Mouse (Mus musculus) lung, embryonic 16.5 days (tissue): ENCODE data around the gene Spopl. TPM values are rescaled to one million over a fixed set of nuclear protein-coding genes. Genes with fewer than 3 reads are reported as not detected.
"Not testable (repeated sequence)": the region's sequence is repeated elsewhere in the genome, so short reads cannot be mapped to it uniquely, and the experiment has no call there.

Experiments
- ATAC-seq: fragments of 200-750 bp; cut with Nextera tagmentation; 2 replicates; pipeline ENCODE4 v1.8.0; 2017; ENCODE audit warnings: low read depth, mild to moderate bottlenecking, moderate library complexity
- H3K27ac ChIP-seq: fragments of 300-500 bp; sonication (generic); 2 replicates; pipeline ENCODE4 v1.5.1; 2014; ENCODE audit warnings: mild to moderate bottlenecking, control low read depth, low read length
- H3K27me3 ChIP-seq: fragments of 300-500 bp; sonication (generic); 2 replicates; pipeline ENCODE4 v1.6.1; 2014; ENCODE audit warnings: low read depth, low read length, mixed read lengths; ENCODE audit not compliant: control insufficient read depth, insufficient read depth
- H3K36me3 ChIP-seq: fragments of 300-500 bp; sonication (generic); 2 replicates; pipeline ENCODE4 v1.6.1; 2014; ENCODE audit warnings: low read length; ENCODE audit not compliant: control insufficient read depth, insufficient read depth
- H3K4me1 ChIP-seq: fragments of 300-500 bp; sonication (generic); replicated peaks from 2 replicates; pipeline ENCODE4 v1.6.1; 2014; ENCODE audit warnings: low read length, mixed read lengths; ENCODE audit not compliant: control insufficient read depth, insufficient read depth
- H3K4me2 ChIP-seq: fragments of 300-500 bp; sonication (generic); 2 replicates; pipeline ENCODE4 v1.6.1; 2014; ENCODE audit warnings: low read depth, low read length, control low read depth
- H3K4me3 ChIP-seq: fragments of 300-500 bp; sonication (generic); 2 replicates; pipeline ENCODE4 v1.5.1; 2014; ENCODE audit warnings: mild to moderate bottlenecking, low read length, control low read depth
- H3K9ac ChIP-seq: fragments of 300-500 bp; sonication (generic); 2 replicates; pipeline ENCODE4 v1.6.1; 2014; ENCODE audit warnings: low read length, control low read depth
- H3K9me3 ChIP-seq: fragments of 300-500 bp; sonication (generic); 2 replicates; pipeline ENCODE4 v1.6.1; 2016; ENCODE audit warnings: low read length; ENCODE audit not compliant: control insufficient read depth
- WGBS: fragments of 180-500 bp; shearing (Covaris S2); extraction: QIAGEN DNeasy Blood & Tissue Kit; methylation state at CpG from one replicate; pipeline ENCODE4 v1.1.7; 2014; 5-methylcytosine and 5-hydroxymethylcytosine counted together
- polyA plus RNA-seq: library from polyadenylated mRNA; unstranded; fragments of >200 nt; fragmentation: Nextera tagmentation; extraction: Ambion mirVana; gene quantifications from 2 replicates; pipeline ENCODE4 v1.2.1, GENCODE M21; 2015

Gene Spopl
- polyA plus RNA-seq, 1 experiment from 2014 or later = 10.4 TPM

GRCm38 (mm10) chr2:23562898-23563297 is 9.0 kb downstream of the Spopl start:
- no peak overlapping the region for H3K27ac ChIP-seq
- no peak overlapping the region for H3K9ac ChIP-seq
- no peak for ATAC-seq
- peaks cover under 1% of the 10 kb centered on the region; the same call in 1 of the 2 replicates for H3K4me1 ChIP-seq
- 90% methylated on average over 3 of the region's 3 CpGs for WGBS
- H3K4me3 ChIP-seq = no peak overlapping the region
- H3K36me3 ChIP-seq = no peaks in the 10 kb centered on the region; the same call in 1 of the 2 replicates
- H3K27me3 ChIP-seq = no peaks in the 10 kb centered on the region
- H3K9me3 ChIP-seq = no peaks in the 10 kb centered on the region
- H3K4me2 ChIP-seq = no peak overlapping the region

DNA sequence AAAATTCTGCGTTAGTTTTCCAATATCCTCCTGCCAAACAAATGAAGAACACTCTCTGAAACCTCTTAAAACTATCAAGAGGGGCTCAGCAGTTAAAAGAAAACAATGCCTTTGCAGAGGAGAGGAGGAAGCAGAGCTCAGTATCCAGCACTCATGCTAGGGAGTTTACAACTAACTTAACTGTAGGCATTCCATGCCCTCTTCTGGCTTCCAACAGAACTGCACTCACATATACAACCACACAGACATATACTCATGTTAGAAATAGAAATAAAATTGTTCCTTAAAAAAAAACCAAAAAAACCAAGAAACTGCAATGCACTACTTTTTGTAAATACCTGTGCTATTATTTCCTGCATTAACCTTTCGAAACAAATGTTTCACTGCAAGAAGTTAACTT is 12.7 kb downstream of the Spopl start:
- Histone ChIP-seq H3K9me3 (no peaks in the 10 kb centered on the region), H3K27ac (no peak overlapping the region), H3K36me3 (no peaks in the 10 kb centered on the region; the same call in 1 of the 2 replicates), H3K27me3 (no peaks in the 10 kb centered on the region), H3K4me2 (no peak overlapping the region), H3K4me1 (no peaks in the 10 kb centered on the region), H3K9ac (no peak overlapping the region), H3K4me3 (no peak overlapping the region)
- WGBS = 86% methylated on average over 2 of the region's 2 CpGs
- no peak for ATAC-seq

- H3K36me3 ChIP-seq = no peaks in the 10 kb centered on the region
- 68% methylated on average over 1 of the region's 1 CpGs for WGBS
- no peaks in the 10 kb centered on the region for H3K4me1 ChIP-seq
Measured at GRCm38 (mm10) chr2:23551235-23551634, 20.7 kb downstream of the Spopl start.

GRCm38 (mm10) chr2:23547220-23547619 is 24.7 kb downstream of the Spopl start:
- H3K27me3 ChIP-seq = no peaks in the 10 kb centered on the region
- no peak overlapping the region for H3K27ac ChIP-seq
- H3K4me2 ChIP-seq = no peak overlapping the region
- H3K9ac ChIP-seq = no peak overlapping the region
- 91% methylated on average over 1 of the region's 1 CpGs for WGBS
- H3K4me3 ChIP-seq = no peak overlapping the region
- H3K9me3 ChIP-seq = no peaks in the 10 kb centered on the region
- ATAC-seq = no peak
- no peaks in the 10 kb centered on the region for H3K4me1 ChIP-seq
- H3K36me3 ChIP-seq = no peaks in the 10 kb centered on the region

More at GRCm38 (mm10) chr2:23551235-23551634, 20.7 kb downstream of the Spopl start:
- Histone ChIP-seq H3K9ac (no peak overlapping the region), H3K4me3 (no peak overlapping the region), H3K9me3 (no peaks in the 10 kb centered on the region), H3K27ac (no peak overlapping the region), H3K4me2 (no peak overlapping the region), H3K27me3 (no peaks in the 10 kb centered on the region)
- no peak for ATAC-seq

GRCm38 (mm10) chr2:23539967-23540366 is 31.9 kb downstream of the Spopl start:
- WGBS = 89% methylated on average over 4 of the region's 4 CpGs
- Histone ChIP-seq H3K36me3 (peaks cover 6% of the 10 kb centered on the region; the same call in 1 of the 2 replicates), H3K27ac (no peak overlapping the region), H3K9me3 (no peaks in the 10 kb centered on the region), H3K4me2 (no peak overlapping the region), H3K4me3 (no peak overlapping the region), H3K27me3 (no peaks in the 10 kb centered on the region), H3K4me1 (no peaks in the 10 kb centered on the region), H3K9ac (no peak overlapping the region)
- no peak for ATAC-seq

DNA sequence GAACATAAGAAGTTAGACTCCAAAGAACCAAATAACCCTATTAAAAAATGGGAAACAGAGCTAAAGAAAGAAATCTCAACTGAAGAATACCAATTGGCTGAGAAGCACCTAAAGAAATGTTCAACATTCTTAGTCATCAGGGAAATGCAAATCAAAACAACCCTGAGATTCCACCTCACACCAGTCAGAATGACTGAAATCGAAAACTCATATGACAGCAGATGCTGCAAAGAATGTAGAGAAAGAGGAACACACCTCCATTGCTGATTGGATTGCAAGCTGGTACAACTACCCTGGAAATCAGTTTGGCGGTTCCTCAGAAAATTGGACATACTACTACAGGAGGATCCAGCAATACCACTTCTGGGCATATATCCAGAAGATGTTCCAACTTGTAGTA is 44.2 kb downstream of the Spopl start:
- H3K9ac ChIP-seq, H3K27ac ChIP-seq, ATAC-seq, H3K27me3 ChIP-seq, H3K9me3 ChIP-seq, H3K4me2 ChIP-seq, H3K4me1 ChIP-seq, H3K4me3 ChIP-seq: not testable (repeated sequence)
- H3K36me3 ChIP-seq = peaks cover 24% of the 10 kb centered on the region
- WGBS = 94% methylated on average over 2 of the region's 2 CpGs

DNA sequence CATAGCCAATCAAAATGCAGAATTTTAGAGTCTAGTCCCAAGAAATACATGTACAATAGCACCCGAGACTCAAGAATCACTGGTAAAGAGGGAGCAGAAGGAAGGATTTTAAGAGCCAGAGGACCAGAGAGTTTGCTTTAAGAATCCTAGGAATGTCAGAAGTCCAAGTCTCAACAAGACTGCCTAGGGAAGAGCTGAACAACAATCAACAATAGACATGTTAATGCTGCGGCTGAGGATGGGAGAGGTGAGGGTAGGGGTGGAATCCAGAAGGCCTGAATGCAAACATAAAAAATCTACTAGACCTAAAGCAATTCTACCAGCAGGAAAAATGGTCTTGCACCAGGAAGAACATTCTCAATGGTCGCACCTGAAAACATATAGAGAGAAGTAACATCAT is 66.8 kb downstream of the Spopl start:
- H3K4me2 ChIP-seq = no peak overlapping the region
- no peak overlapping the region for H3K9ac ChIP-seq
- no peaks in the 10 kb centered on the region for H3K9me3 ChIP-seq
- H3K27ac ChIP-seq = no peak overlapping the region
- H3K4me1 ChIP-seq = no peaks in the 10 kb centered on the region
- H3K27me3 ChIP-seq = no peaks in the 10 kb centered on the region
- no peak overlapping the region for H3K4me3 ChIP-seq
- 91% methylated on average over 3 of the region's 3 CpGs for WGBS
- ATAC-seq = no peak
- H3K36me3 ChIP-seq = 0 out of 2 replicates have a peak, but pooled peaks cover 2% of the 10 kb centered on the region

DNA sequence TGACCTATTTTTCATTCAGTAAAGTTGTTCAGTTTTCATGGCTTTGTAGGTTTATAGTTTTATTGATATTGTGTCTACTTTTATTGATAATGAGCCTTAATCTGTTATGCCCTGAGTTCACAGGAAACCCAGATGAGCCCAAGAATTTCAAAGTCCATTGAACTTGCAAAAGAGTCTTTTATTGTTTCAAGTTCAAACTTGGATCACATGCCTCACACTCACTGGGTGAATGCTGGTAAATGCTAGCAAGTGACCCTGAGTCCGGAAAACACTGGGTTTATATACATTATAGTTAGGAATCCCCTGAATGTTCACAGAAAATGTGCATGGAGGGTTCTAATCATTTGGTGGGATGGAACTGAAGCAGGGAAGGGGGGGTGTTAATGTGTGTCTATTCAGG is 90.2 kb downstream of the Spopl start:
- 78% methylated on average over 1 of the region's 1 CpGs for WGBS
- Histone ChIP-seq H3K27ac (no peak overlapping the region), H3K4me2 (no peak overlapping the region), H3K9me3 (no peaks in the 10 kb centered on the region), H3K4me1 (no peaks in the 10 kb centered on the region), H3K27me3 (no peaks in the 10 kb centered on the region), H3K4me3 (no peak overlapping the region), H3K9ac (no peak overlapping the region), H3K36me3 (no peaks in the 10 kb centered on the region)
- ATAC-seq = no peak

DNA sequence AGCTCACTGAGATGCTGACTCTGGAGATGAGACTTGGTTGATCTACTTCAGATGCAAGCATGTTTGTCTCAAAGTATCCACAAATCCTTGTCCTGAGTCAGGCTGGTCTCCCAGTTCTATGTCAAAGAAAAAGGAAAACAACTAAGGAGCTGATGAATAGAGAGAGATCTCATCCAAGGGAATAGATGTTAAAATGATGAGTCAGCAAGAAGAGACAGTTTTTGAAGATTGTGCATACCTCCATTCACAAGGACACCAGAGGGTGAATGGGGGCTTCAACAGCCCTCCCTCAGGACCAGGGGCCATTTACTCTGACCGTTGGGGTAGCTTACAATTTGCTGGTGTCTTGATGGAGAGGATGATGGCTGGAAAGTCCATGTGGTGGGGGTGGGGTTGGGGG is 104.4 kb downstream of the Spopl start:
- WGBS = 83% methylated on average over 1 of the region's 1 CpGs
- no peaks in the 10 kb centered on the region for H3K4me1 ChIP-seq
- ATAC-seq = no peak
- no peaks in the 10 kb centered on the region for H3K9me3 ChIP-seq
- no peak overlapping the region for H3K27ac ChIP-seq
- H3K9ac ChIP-seq = no peak overlapping the region
- H3K4me2 ChIP-seq = no peak overlapping the region
- no peak overlapping the region for H3K4me3 ChIP-seq
- H3K36me3 ChIP-seq = no peaks in the 10 kb centered on the region
- no peaks in the 10 kb centered on the region for H3K27me3 ChIP-seq

DNA sequence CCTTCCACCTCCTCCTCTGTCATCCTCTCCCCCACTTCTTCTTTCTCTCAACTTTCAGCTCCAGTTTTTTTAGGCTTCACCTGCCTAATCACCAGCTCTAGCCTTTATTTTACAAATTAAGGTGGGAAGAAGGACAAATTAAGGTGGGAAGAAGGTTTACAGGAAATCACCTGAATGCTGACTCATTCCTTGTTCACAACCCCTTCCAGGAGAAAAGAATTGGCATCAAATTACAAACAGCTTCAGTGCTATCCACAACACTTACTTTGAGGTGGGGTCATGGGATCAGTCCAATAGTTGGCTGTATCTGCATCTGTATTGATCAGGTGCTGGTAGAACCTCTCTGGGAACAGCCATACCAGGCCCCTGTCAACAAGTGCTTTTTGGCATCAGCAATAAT is 114.5 kb downstream of the Spopl start:
- no peak overlapping the region for H3K9ac ChIP-seq
- no peak overlapping the region for H3K4me2 ChIP-seq
- H3K9me3 ChIP-seq = no peaks in the 10 kb centered on the region; the same call in 1 of the 2 replicates
- no peaks in the 10 kb centered on the region for H3K36me3 ChIP-seq
- H3K27ac ChIP-seq = no peak overlapping the region
- H3K27me3 ChIP-seq = no peaks in the 10 kb centered on the region
- no peaks in the 10 kb centered on the region for H3K4me1 ChIP-seq
- ATAC-seq = no peak
- H3K4me3 ChIP-seq = no peak overlapping the region
